Mouse (Mus musculus) E14TG2a.4 (cell line): ENCODE data around the gene Snx22.

Source experiments
- H3K27me3 ChIP-seq: 2 replicates; pipeline ENCODE4 v1.6.1; 2014; ENCODE audit warnings: low read length, control low read depth; ENCODE audit not compliant: insufficient read depth
- H3K36me3 ChIP-seq: 2 replicates; pipeline ENCODE4 v1.6.1; 2014; ENCODE audit warnings: low read length, control low read depth; ENCODE audit not compliant: insufficient read depth
- H3K4me1 ChIP-seq: replicated peaks from 2 replicates; pipeline ENCODE4 v1.6.1; 2014; ENCODE audit warnings: low read depth, low read length, control low read depth
- H3K4me3 ChIP-seq: replicated peaks from 2 replicates; pipeline ENCODE4 v1.5.1; 2014; ENCODE audit warnings: mild to moderate bottlenecking, low read length
- H3K9me3 ChIP-seq: 2 replicates; pipeline ENCODE4 v1.6.1; 2014; ENCODE audit warnings: low read length, control low read depth
- CTCF ChIP-seq: conservative IDR thresholded peaks from 2 replicates; pipeline ENCODE4 v1.5.1; 2014; ENCODE audit warnings: low read length
- NANOG ChIP-seq: IDR thresholded peaks from 2 replicates; pipeline ENCODE4 v1.6.1; 2014; ENCODE audit warnings: borderline replicate concordance, low read length, mixed read lengths
- POU5F1 ChIP-seq: IDR thresholded peaks from 2 replicates; pipeline ENCODE4 v1.6.1; 2014; ENCODE audit warnings: low read length, borderline replicate concordance

Snx22 gene

GRCm38 (mm10) chr9:66101577-66101976 lies 32.1 kb upstream of the Snx22 start:
- peaks cover 52% of the 10 kb centered on the region for H3K36me3 ChIP-seq
- TF ChIP-seq POU5F1 (no peak), CTCF (no peak), NANOG (no peak)
- no peak overlapping the region for H3K4me3 ChIP-seq
- no peaks in the 10 kb centered on the region for H3K27me3 ChIP-seq
- H3K4me1 ChIP-seq: peaks cover 14% of the 10 kb centered on the region
- H3K9me3 ChIP-seq: no peaks in the 10 kb centered on the region

GRCm38 (mm10) chr9:66092664-66093063 lies 23.1 kb upstream of the Snx22 start:
- H3K4me3 ChIP-seq: no peak overlapping the region
- no peaks in the 10 kb centered on the region for H3K9me3 ChIP-seq
- H3K36me3 ChIP-seq: peaks cover 79% of the 10 kb centered on the region
- TF ChIP-seq NANOG (no peak), CTCF (no peak), POU5F1 (no peak)
- no peaks in the 10 kb centered on the region for H3K27me3 ChIP-seq
- peaks cover 31% of the 10 kb centered on the region for H3K4me1 ChIP-seq

DNA sequence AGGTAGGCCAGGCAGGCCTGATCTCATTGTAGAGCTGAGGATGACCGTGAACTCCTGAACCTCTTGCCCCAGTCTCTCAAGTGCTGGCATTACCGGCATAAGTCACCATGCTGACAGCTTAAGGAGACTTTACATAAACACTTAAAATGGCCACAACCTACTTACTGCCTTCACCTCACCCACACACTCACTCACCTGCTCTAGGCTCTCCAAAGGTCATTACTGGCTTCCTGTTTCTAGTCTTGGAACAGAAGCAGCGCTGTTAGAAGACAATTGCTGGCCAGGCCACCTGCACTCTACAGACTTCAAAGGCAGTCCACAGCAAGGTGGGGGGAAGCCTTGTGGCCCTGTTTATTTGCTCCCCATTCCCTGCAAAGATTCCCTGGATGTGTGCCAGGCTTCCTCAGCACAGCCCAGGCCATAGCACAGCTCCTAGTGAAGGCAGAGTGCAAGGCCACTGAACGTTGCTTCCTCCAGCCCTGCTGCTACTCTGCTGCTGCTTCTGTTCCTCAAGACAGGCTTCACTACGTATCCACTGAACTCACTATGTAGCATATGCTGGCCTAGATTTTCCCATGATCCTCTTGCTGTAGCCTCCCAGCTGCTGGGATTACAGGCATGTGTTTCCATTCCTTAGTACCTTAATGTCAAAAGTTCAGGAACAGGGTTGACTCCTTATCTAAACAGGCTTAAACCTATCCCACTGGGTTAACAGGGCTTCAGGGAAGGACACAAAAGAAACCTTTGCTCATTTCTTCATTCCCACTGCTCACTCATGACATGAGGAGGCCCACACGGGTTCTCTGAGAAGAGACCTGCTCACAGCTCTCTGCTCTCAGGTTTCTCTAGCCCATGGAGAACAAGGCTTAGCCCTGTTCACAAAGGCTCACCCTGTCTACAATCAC lies 22.1 kb upstream of the Snx22 start:
- H3K27me3 ChIP-seq: no peaks in the 10 kb centered on the region
- H3K9me3 ChIP-seq: no peaks in the 10 kb centered on the region
- no peak for TF ChIP-seq CTCF
- TF ChIP-seq NANOG: no peak
- peaks cover 76% of the 10 kb centered on the region for H3K36me3 ChIP-seq
- no peak overlapping the region for H3K4me3 ChIP-seq
- H3K4me1 ChIP-seq: peaks cover 36% of the 10 kb centered on the region

- Histone ChIP-seq H3K4me1 (peaks cover 37% of the 10 kb centered on the region), H3K9me3 (no peaks in the 10 kb centered on the region), H3K4me3 (no peak overlapping the region), H3K36me3 (peaks cover 67% of the 10 kb centered on the region), H3K27me3 (no peaks in the 10 kb centered on the region)
- no peak for TF ChIP-seq CTCF
- TF ChIP-seq NANOG: no peak
- TF ChIP-seq POU5F1: no peak
Observed at GRCm38 (mm10) chr9:66090593-66091244, 21.2 kb upstream of the Snx22 start.

GRCm38 (mm10) chr9:66088411-66088810 lies 18.9 kb upstream of the Snx22 start:
- H3K36me3 ChIP-seq: peaks cover 50% of the 10 kb centered on the region
- H3K4me1 ChIP-seq: peaks cover 30% of the 10 kb centered on the region
- H3K4me3 ChIP-seq: no peak overlapping the region
- H3K9me3 ChIP-seq: peaks cover 6% of the 10 kb centered on the region
- no peaks in the 10 kb centered on the region for H3K27me3 ChIP-seq
- peak; percentile 78 for TF ChIP-seq CTCF
- peak; percentile 47; the same call in 1 of the 2 replicates for TF ChIP-seq NANOG
- TF ChIP-seq POU5F1: no peak

GRCm38 (mm10) chr9:66087062-66087461 lies 17.5 kb upstream of the Snx22 start:
- H3K9me3 ChIP-seq: peaks cover 6% of the 10 kb centered on the region
- TF ChIP-seq POU5F1 (no peak), CTCF (no peak), NANOG (no peak)
- peaks cover 30% of the 10 kb centered on the region for H3K4me1 ChIP-seq
- no peak overlapping the region for H3K4me3 ChIP-seq
- H3K36me3 ChIP-seq: peaks cover 37% of the 10 kb centered on the region
- H3K27me3 ChIP-seq: no peaks in the 10 kb centered on the region

DNA sequence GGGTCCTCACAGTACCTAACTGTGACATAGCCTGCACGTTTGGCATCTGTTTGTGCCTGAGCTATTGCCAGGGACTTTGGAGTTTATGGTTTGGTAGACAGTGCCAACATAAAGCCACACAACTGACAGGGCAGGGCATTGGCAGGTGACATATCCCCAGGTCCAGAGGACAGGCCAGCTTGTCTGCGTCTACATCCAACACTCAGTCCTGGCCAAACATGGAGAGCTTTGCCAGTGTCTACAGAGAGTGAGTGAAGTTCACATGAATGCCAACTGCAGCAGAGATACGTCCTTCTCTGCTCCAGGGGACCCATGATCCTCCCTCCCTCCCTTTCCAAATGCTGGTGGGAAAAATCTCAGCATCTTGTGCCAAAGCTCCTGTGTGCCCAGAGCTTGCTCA lies 14.7 kb upstream of the Snx22 start:
- Histone ChIP-seq H3K4me3 (no peak overlapping the region), H3K9me3 (peaks cover 6% of the 10 kb centered on the region), H3K27me3 (no peaks in the 10 kb centered on the region), H3K36me3 (peaks cover 12% of the 10 kb centered on the region), H3K4me1 (peaks cover 25% of the 10 kb centered on the region)
- TF ChIP-seq NANOG: no peak
- TF ChIP-seq POU5F1: no peak
- TF ChIP-seq CTCF: no peak

- Histone ChIP-seq H3K9me3 (peaks cover 6% of the 10 kb centered on the region), H3K27me3 (peaks cover 9% of the 10 kb centered on the region), H3K4me1 (peaks cover 5% of the 10 kb centered on the region), H3K36me3 (no peaks in the 10 kb centered on the region; the same call in 1 of the 2 replicates), H3K4me3 (no peak overlapping the region)
- TF ChIP-seq CTCF (no peak), NANOG (no peak), POU5F1 (no peak)
Observed at GRCm38 (mm10) chr9:66081999-66082398, 12.5 kb upstream of the Snx22 start.
